Mouse (Mus musculus) right cerebral cortex, postnatal 10 days (tissue): Measurements from ENCODE around the gene Mbnl2.

ENCODE experiments used
- DNase-seq, 2 experiments: peaks; one replicate each; pipeline ENCODE4 v3.0.0; 2021; ENCODE audit warnings: low spot score in 2 of 2

Gene Mbnl2

DNA sequence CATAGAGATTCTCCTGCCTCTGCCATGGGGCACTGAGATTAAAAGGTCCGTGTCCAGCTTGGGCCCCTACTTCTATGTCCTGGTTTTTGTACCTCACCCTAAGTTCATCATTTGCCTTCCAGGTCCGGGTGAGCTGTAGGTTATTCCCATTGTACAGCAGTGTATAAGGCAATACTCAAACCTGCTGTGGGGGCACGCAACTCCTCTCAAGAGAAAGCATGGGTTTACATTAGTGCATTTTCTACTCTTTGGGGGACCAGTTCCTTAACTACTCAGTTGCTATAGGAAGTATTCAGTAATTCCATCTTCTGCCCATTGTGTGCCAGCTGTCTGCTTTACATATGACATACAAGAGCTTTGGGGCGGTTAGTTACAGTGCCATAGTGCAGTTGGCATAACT, 205.5 kb downstream of the Mbnl2 start:
- DNase-seq, result no peak
